Mouse (Mus musculus): ENCODE results near the gene Gstt4. TPM values are rescaled to one million over a fixed set of nuclear protein-coding genes. Genes with fewer than 3 reads are reported as not detected.
"Not testable (repeated sequence)": the region's sequence is repeated elsewhere in the genome, so short reads cannot be mapped to it uniquely, and the experiment has no call there.

Gene Gstt4
- total and polyA plus RNA-seq, 3 experiments = not detected

- H3K4me1 ChIP-seq (ENCODE audit: insufficient read depth, low read depth, low read length) = peaks cover 34% of the 10 kb centered on the region
- H3K36me3 ChIP-seq (replicated peaks) = peaks cover 3% of the 10 kb centered on the region
- H3K27me3 ChIP-seq (ENCODE audit: insufficient read depth, low read length) = peaks cover 43% of the 10 kb centered on the region
- H3K4me3 ChIP-seq (ENCODE audit: low read depth, low read length) = no peak overlapping the region
- TF ChIP-seq POLR2AphosphoS5 (IDR thresholded peaks at IDR 0.05; ENCODE audit: insufficient replicate concordance, low read depth, low read length) (no peak), TAL1 (conservative IDR thresholded peaks at IDR 0.05; ENCODE audit: low read depth, low read length) (no peak), GATA2 (IDR thresholded peaks at IDR 0.05; ENCODE audit: borderline replicate concordance, low read depth, low read length) (no peak), CTCF (IDR thresholded peaks at IDR 0.05; ENCODE audit: low read depth, low read length) (no peak), GATA1 (IDR thresholded peaks at IDR 0.05; ENCODE audit: borderline replicate concordance, low read length) (no peak)
- DNase-seq (ENCODE audit: low spot score) (no peak), ATAC-seq (ENCODE audit: extremely low read depth, insufficient number of reproducible peaks, low FRiP score, poor library complexity, severe bottlenecking) (no peak)
- H3K9me3 ChIP-seq (replicated peaks) = no peaks in the 10 kb centered on the region
Observed at GRCm38 (mm10) chr10:75776562-75776961, 45.8 kb downstream of the Gstt4 start.

GRCm38 (mm10) chr10:75774587-75774986 lies 47.8 kb downstream of the Gstt4 start:
- Histone ChIP-seq H3K36me3 (replicated peaks) (peaks cover 18% of the 10 kb centered on the region), H3K9me3 (replicated peaks) (no peaks in the 10 kb centered on the region), H3K4me3 (ENCODE audit: low read depth, low read length) (no peak overlapping the region), H3K4me1 (ENCODE audit: insufficient read depth, low read depth, low read length) (peaks cover 26% of the 10 kb centered on the region), H3K27me3 (ENCODE audit: insufficient read depth, low read length) (peaks cover 28% of the 10 kb centered on the region)
- TF ChIP-seq GATA1 (IDR thresholded peaks at IDR 0.05; ENCODE audit: borderline replicate concordance, low read length) (no peak), GATA2 (IDR thresholded peaks at IDR 0.05; ENCODE audit: borderline replicate concordance, low read depth, low read length) (no peak), POLR2AphosphoS5 (IDR thresholded peaks at IDR 0.05; ENCODE audit: insufficient replicate concordance, low read depth, low read length) (no peak), TAL1 (conservative IDR thresholded peaks at IDR 0.05; ENCODE audit: low read depth, low read length) (no peak), CTCF (IDR thresholded peaks at IDR 0.05; ENCODE audit: low read depth, low read length) (no peak)
- ATAC-seq (ENCODE audit: extremely low read depth, insufficient number of reproducible peaks, low FRiP score, poor library complexity, severe bottlenecking) (no peak), DNase-seq (ENCODE audit: low spot score) (no peak)

DNA sequence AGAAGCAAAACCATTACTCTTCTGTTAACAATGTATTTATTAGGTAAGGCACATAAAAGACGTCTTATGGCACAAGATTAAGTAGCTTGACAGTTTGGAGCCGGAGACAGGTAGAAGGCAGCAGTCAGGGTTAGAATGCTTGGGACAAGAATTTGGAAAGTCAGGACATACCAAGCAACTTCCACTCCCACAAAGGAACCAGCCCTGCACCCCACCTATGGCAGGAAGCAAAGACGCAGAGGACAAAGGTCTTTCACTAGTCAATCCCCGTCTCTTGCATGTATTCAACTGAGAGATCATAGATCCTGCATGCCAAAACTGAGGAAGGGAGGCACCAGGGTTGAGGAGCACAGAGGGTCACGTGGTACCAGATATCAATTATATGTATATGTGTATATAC lies 48.2 kb downstream of the Gstt4 start:
- Histone ChIP-seq H3K27me3 (ENCODE audit: insufficient read depth, low read length) (peaks cover 23% of the 10 kb centered on the region), H3K4me3 (ENCODE audit: low read depth, low read length) (no peak overlapping the region), H3K4me1 (ENCODE audit: insufficient read depth, low read depth, low read length) (peaks cover 26% of the 10 kb centered on the region), H3K36me3 (replicated peaks) (peaks cover 18% of the 10 kb centered on the region), H3K9me3 (replicated peaks) (no peaks in the 10 kb centered on the region)
- no peak for TF ChIP-seq POLR2AphosphoS5 (IDR thresholded peaks at IDR 0.05; ENCODE audit: insufficient replicate concordance, low read depth, low read length)
- no peak for TF ChIP-seq GATA1 (IDR thresholded peaks at IDR 0.05; ENCODE audit: borderline replicate concordance, low read length)
- no peak for TF ChIP-seq CTCF (IDR thresholded peaks at IDR 0.05; ENCODE audit: low read depth, low read length)
- no peak for TF ChIP-seq TAL1 (conservative IDR thresholded peaks at IDR 0.05; ENCODE audit: low read depth, low read length)
- TF ChIP-seq GATA2 (IDR thresholded peaks at IDR 0.05; ENCODE audit: borderline replicate concordance, low read depth, low read length) = no peak
- DNase-seq (ENCODE audit: low spot score) (no peak), ATAC-seq (ENCODE audit: extremely low read depth, insufficient number of reproducible peaks, low FRiP score, poor library complexity, severe bottlenecking) (no peak)

GRCm38 (mm10) chr10:75772795-75773664 lies 49.3 kb downstream of the Gstt4 start, which contains the start of gene Ddt:
Gene Ddt, minus strand, starts transcription at chr10:75773414.
- ATAC-seq (ENCODE audit: extremely low read depth, insufficient number of reproducible peaks, low FRiP score, poor library complexity, severe bottlenecking) (peak; percentile 95), DNase-seq (ENCODE audit: low spot score) (peak; percentile 98)
- H3K27me3 ChIP-seq (ENCODE audit: insufficient read depth, low read length) = peaks cover 15% of the 10 kb centered on the region
- no peaks in the 10 kb centered on the region for H3K9me3 ChIP-seq (replicated peaks)
- peak within 1 kb of the TSS; percentile 93 for H3K4me3 ChIP-seq (ENCODE audit: low read depth, low read length)
- H3K4me1 ChIP-seq (ENCODE audit: insufficient read depth, low read depth, low read length) = peaks cover 26% of the 10 kb centered on the region
- peaks cover 18% of the 10 kb centered on the region for H3K36me3 ChIP-seq (replicated peaks)
- TF ChIP-seq CTCF (IDR thresholded peaks at IDR 0.05; ENCODE audit: low read depth, low read length) (no peak), TAL1 (conservative IDR thresholded peaks at IDR 0.05; ENCODE audit: low read depth, low read length) (no peak), GATA1 (IDR thresholded peaks at IDR 0.05; ENCODE audit: borderline replicate concordance, low read length) (no peak), GATA2 (IDR thresholded peaks at IDR 0.05; ENCODE audit: borderline replicate concordance, low read depth, low read length) (no peak), POLR2AphosphoS5 (IDR thresholded peaks at IDR 0.05; ENCODE audit: insufficient replicate concordance, low read depth, low read length) (no peak)

- not testable (repeated sequence) for H3K9me3 ChIP-seq (replicated peaks); DNase-seq (ENCODE audit: low spot score); ATAC-seq (ENCODE audit: extremely low read depth, insufficient number of reproducible peaks, low FRiP score, poor library complexity, severe bottlenecking); H3K27me3 ChIP-seq (ENCODE audit: insufficient read depth, low read length); H3K4me3 ChIP-seq (ENCODE audit: low read depth, low read length)
- peaks cover 19% of the 10 kb centered on the region for H3K36me3 ChIP-seq (replicated peaks)
- peaks cover 31% of the 10 kb centered on the region for H3K4me1 ChIP-seq (ENCODE audit: insufficient read depth, low read depth, low read length)
Observed at GRCm38 (mm10) chr10:75767756-75768155, 54.6 kb downstream of the Gstt4 start.

DNA sequence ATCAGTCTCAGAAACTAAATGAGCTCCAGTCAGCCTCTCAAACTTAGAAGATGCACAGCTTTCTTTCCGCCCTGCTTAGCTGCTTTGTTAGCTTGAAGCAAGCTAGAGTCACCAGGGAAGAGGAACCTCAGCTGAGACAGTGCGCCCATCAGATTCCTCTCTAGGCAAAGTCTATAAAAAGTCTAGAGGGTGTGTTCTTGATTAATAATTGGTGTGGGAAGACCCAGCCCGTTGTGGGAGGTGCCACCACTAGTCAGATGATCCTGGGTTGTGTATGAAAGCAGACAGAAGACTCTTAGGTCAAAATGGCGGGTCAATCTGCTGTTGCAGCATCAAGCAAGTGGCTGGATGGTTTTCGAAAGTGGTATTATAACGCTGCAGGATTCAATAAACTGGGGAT lies 55.5 kb downstream of the Gstt4 start:
- no peaks in the 10 kb centered on the region for H3K9me3 ChIP-seq (replicated peaks)
- peaks cover 23% of the 10 kb centered on the region for H3K36me3 ChIP-seq (replicated peaks)

More for the DNA sequence above, 55.5 kb downstream of the Gstt4 start:
- ATAC-seq (ENCODE audit: extremely low read depth, insufficient number of reproducible peaks, low FRiP score, poor library complexity, severe bottlenecking) (no peak), DNase-seq (ENCODE audit: low spot score) (no peak)
- Histone ChIP-seq H3K4me1 (ENCODE audit: insufficient read depth, low read depth, low read length) (peaks cover 26% of the 10 kb centered on the region), H3K4me3 (ENCODE audit: low read depth, low read length) (no peak overlapping the region), H3K27me3 (ENCODE audit: insufficient read depth, low read length) (no peaks in the 10 kb centered on the region)
- no peak for TF ChIP-seq GATA2 (IDR thresholded peaks at IDR 0.05; ENCODE audit: borderline replicate concordance, low read depth, low read length)
- TF ChIP-seq TAL1 (conservative IDR thresholded peaks at IDR 0.05; ENCODE audit: low read depth, low read length) = no peak
- no peak for TF ChIP-seq CTCF (IDR thresholded peaks at IDR 0.05; ENCODE audit: low read depth, low read length)
- TF ChIP-seq GATA1 (IDR thresholded peaks at IDR 0.05; ENCODE audit: borderline replicate concordance, low read length) = no peak
- no peak for TF ChIP-seq POLR2AphosphoS5 (IDR thresholded peaks at IDR 0.05; ENCODE audit: insufficient replicate concordance, low read depth, low read length)

Other genes with a start within 250 kb of the Gstt4 start
- gene Ggt5, start 233.2 kb downstream of the Gstt4 start, total RNA-seq (2014; fragmentation: Nextera tagmentation) = not detected in 2 replicates
- gene Ggt5, start 233.2 kb downstream of the Gstt4 start, total RNA-seq (2017) = 0.22 TPM in 1 of 2 replicates, not detected in the other
- not detected in 2 replicates for gene Ggt5, start 233.2 kb downstream of the Gstt4 start, polyA plus RNA-seq (2012)
- gene Susd2, start 178.5 kb downstream of the Gstt4 start, total RNA-seq (2014; fragmentation: Nextera tagmentation) = not detected in 2 replicates
- 0.05 and 0.06 TPM in 2 replicates for gene Susd2, start 178.5 kb downstream of the Gstt4 start, total RNA-seq (2017)
- 0.06 and 0.10 TPM in 2 replicates for gene Susd2, start 178.5 kb downstream of the Gstt4 start, polyA plus RNA-seq (2012)
- 96.5 and 108 TPM in 2 replicates for gene Cabin1, start 58.2 kb downstream of the Gstt4 start, total RNA-seq (2014; fragmentation: Nextera tagmentation)
- gene Cabin1, start 58.2 kb downstream of the Gstt4 start, total RNA-seq (2017) = 28.9 and 30.5 TPM in 2 replicates
- 74.0 and 78.7 TPM in 2 replicates for gene Cabin1, start 58.2 kb downstream of the Gstt4 start, polyA plus RNA-seq (2012)
- gene Ddt, start 49.1 kb downstream of the Gstt4 start, total RNA-seq (2014; fragmentation: Nextera tagmentation) = 10.8 and 11.9 TPM in 2 replicates
- 73.2 and 74.6 TPM in 2 replicates for gene Ddt, start 49.1 kb downstream of the Gstt4 start, total RNA-seq (2017)
- 74.6 and 108 TPM in 2 replicates for gene Ddt, start 49.1 kb downstream of the Gstt4 start, polyA plus RNA-seq (2012)
- not detected in 2 replicates for gene Gm20441, start 41.6 kb downstream of the Gstt4 start, total RNA-seq (2014; fragmentation: Nextera tagmentation)
- gene Gm20441, start 41.6 kb downstream of the Gstt4 start, total RNA-seq (2017) = not detected in 2 replicates
- gene Gm20441, start 41.6 kb downstream of the Gstt4 start, polyA plus RNA-seq (2012) = not detected in 2 replicates
- 0.39 TPM in 1 of 2 replicates, not detected in the other for gene Gstt3, start 41.1 kb downstream of the Gstt4 start, total RNA-seq (2014; fragmentation: Nextera tagmentation)
- 0.49 and 1.1 TPM in 2 replicates for gene Gstt3, start 41.1 kb downstream of the Gstt4 start, total RNA-seq (2017)
- 0.18 and 0.24 TPM in 2 replicates for gene Gstt3, start 41.1 kb downstream of the Gstt4 start, polyA plus RNA-seq (2012)
- not detected in 2 replicates for gene Gstt1, start 24.0 kb downstream of the Gstt4 start, total RNA-seq (2014; fragmentation: Nextera tagmentation)
- gene Gstt1, start 24.0 kb downstream of the Gstt4 start, total RNA-seq (2017) = 0.22 and 1.9 TPM in 2 replicates
- gene Gstt1, start 24.0 kb downstream of the Gstt4 start, polyA plus RNA-seq (2012) = 0.07 TPM in 1 of 2 replicates, not detected in the other
- gene Gstt2, start 14.9 kb upstream of the Gstt4 start, total RNA-seq (2014; fragmentation: Nextera tagmentation) = 49.2 and 57.0 TPM in 2 replicates
- gene Gstt2, start 14.9 kb upstream of the Gstt4 start, total RNA-seq (2017) = 68.9 and 87.8 TPM in 2 replicates
- gene Gstt2, start 14.9 kb upstream of the Gstt4 start, polyA plus RNA-seq (2012) = 8.7 and 12.2 TPM in 2 replicates
- 554 and 596 TPM in 2 replicates for gene Mif, start 37.7 kb upstream of the Gstt4 start, total RNA-seq (2014; fragmentation: Nextera tagmentation)
- 1,557 and 1,874 TPM in 2 replicates for gene Mif, start 37.7 kb upstream of the Gstt4 start, total RNA-seq (2017)
- gene Mif, start 37.7 kb upstream of the Gstt4 start, polyA plus RNA-seq (2012) = 5,079 and 5,707 TPM in 2 replicates
- gene Derl3, start 70.9 kb upstream of the Gstt4 start, total RNA-seq (2014; fragmentation: Nextera tagmentation) = not detected in 2 replicates
- 0.22 TPM in 1 of 2 replicates, not detected in the other for gene Derl3, start 70.9 kb upstream of the Gstt4 start, total RNA-seq (2017)
- gene Derl3, start 70.9 kb upstream of the Gstt4 start, polyA plus RNA-seq (2012) = not detected in 2 replicates
- gene Smarcb1, start 99.1 kb upstream of the Gstt4 start, total RNA-seq (2014; fragmentation: Nextera tagmentation) = 48.4 and 54.9 TPM in 2 replicates
- gene Smarcb1, start 99.1 kb upstream of the Gstt4 start, total RNA-seq (2017) = 54.9 and 55.7 TPM in 2 replicates
- gene Smarcb1, start 99.1 kb upstream of the Gstt4 start, polyA plus RNA-seq (2012) = 254 and 362 TPM in 2 replicates
- 135 and 169 TPM in 2 replicates for gene Chchd10, start 110.6 kb upstream of the Gstt4 start, total RNA-seq (2014; fragmentation: Nextera tagmentation)
- 96.3 and 127 TPM in 2 replicates for gene Chchd10, start 110.6 kb upstream of the Gstt4 start, total RNA-seq (2017)
- gene Chchd10, start 110.6 kb upstream of the Gstt4 start, polyA plus RNA-seq (2012) = 376 and 450 TPM in 2 replicates
- gene Mmp11, start 114.0 kb upstream of the Gstt4 start, total RNA-seq (2014; fragmentation: Nextera tagmentation) = not detected in 2 replicates
- 0.11 and 0.12 TPM in 2 replicates for gene Mmp11, start 114.0 kb upstream of the Gstt4 start, total RNA-seq (2017)
- gene Mmp11, start 114.0 kb upstream of the Gstt4 start, polyA plus RNA-seq (2012) = 0.08 TPM in 1 of 2 replicates, not detected in the other
- 3.0 and 45.1 TPM in 2 replicates for gene Gm867, start 118.1 kb upstream of the Gstt4 start, total RNA-seq (2014; fragmentation: Nextera tagmentation)
- gene Gm867, start 118.1 kb upstream of the Gstt4 start, total RNA-seq (2017) = not detected in 2 replicates
- gene Gm867, start 118.1 kb upstream of the Gstt4 start, polyA plus RNA-seq (2012) = not detected in 2 replicates
- gene Vpreb3, start 120.5 kb upstream of the Gstt4 start, total RNA-seq (2014; fragmentation: Nextera tagmentation) = not detected in 2 replicates
- not detected in 2 replicates for gene Vpreb3, start 120.5 kb upstream of the Gstt4 start, total RNA-seq (2017)
- not detected in 2 replicates for gene Vpreb3, start 120.5 kb upstream of the Gstt4 start, polyA plus RNA-seq (2012)
- gene Gm5134, start 132.0 kb upstream of the Gstt4 start, total RNA-seq (2014; fragmentation: Nextera tagmentation) = not detected in 2 replicates
- not detected in 2 replicates for gene Gm5134, start 132.0 kb upstream of the Gstt4 start, total RNA-seq (2017)
- gene Gm5134, start 132.0 kb upstream of the Gstt4 start, polyA plus RNA-seq (2012) = not detected in 2 replicates
- gene Zfp280b, start 210.1 kb upstream of the Gstt4 start, total RNA-seq (2014; fragmentation: Nextera tagmentation) = 27.2 and 27.8 TPM in 2 replicates
- gene Zfp280b, start 210.1 kb upstream of the Gstt4 start, total RNA-seq (2017) = 9.9 and 11.3 TPM in 2 replicates
- 5.3 and 7.9 TPM in 2 replicates for gene Zfp280b, start 210.1 kb upstream of the Gstt4 start, polyA plus RNA-seq (2012)